ENCODE assay signal across 25 mouse cellular contexts in genomic region chr6:54084046-54084445, GRCm38 (mm10). TPM values are rescaled to one million over a fixed set of nuclear protein-coding genes. Genes with fewer than 3 reads are reported as not detected.
DNase-seq lines count a peak whose midpoint lies in the region; ATAC-seq and TF ChIP-seq lines count a peak whose summit lies in the region.
"Had no signal": no experiment of that assay in that cellular context is flagged by ENCODE, and none has a peak within 500 bp of the region (broad histone marks: within the 10 kb centered on the region; RNA-seq: fewer than 3 reads in every experiment).

No protein-coding gene starts in this region.

- WGBS in cerebellum, adult 2 months = 70% methylated on average over 6 of the region's 6 CpGs
- WGBS in heart, adult 2 months = 97% methylated on average over 6 of the region's 6 CpGs
- 80% methylated on average over 6 of the region's 6 CpGs for WGBS in heart, embryonic 11.5 days (ENCODE audit: insufficient replicate concordance)
- WGBS in embryonic facial prominence, embryonic 10.5 days = 74% methylated on average over 6 of the region's 6 CpGs

- no peak for TF ChIP-seq EP300 in heart, adult 2 months (IDR thresholded peaks at IDR 0.05; ENCODE audit: insufficient read depth, low read depth, low read length)

- H3K27me3 ChIP-seq in cerebellum, adult 2 months (ENCODE audit: control insufficient read depth, insufficient read depth, low read length) = no peaks in the 10 kb centered on the region
- no peaks in the 10 kb centered on the region for H3K27me3 ChIP-seq in heart, adult 2 months (ENCODE audit: control insufficient read depth, insufficient read depth, low read length)
- H3K27me3 ChIP-seq in heart, embryonic 11.5 days (ENCODE audit: control insufficient read depth, insufficient read depth, low read length) = no peaks in the 10 kb centered on the region
- no peaks in the 10 kb centered on the region for H3K27me3 ChIP-seq in embryonic facial prominence, embryonic 10.5 days (replicated peaks; ENCODE audit: low read depth, poor library complexity, severe bottlenecking)
- H3K27me3 ChIP-seq: embryonic facial prominence, embryonic 12.5 days; forebrain, embryonic 13.5 days; forebrain, embryonic 15.5 days had no signal

- no peak overlapping the region for H3K4me3 ChIP-seq in cerebellum, adult 2 months (replicated peaks; ENCODE audit: insufficient read depth, low read depth, low read length)
- H3K4me3 ChIP-seq in heart, adult 2 months = no peak overlapping the region
- H3K4me3 ChIP-seq in heart, embryonic 11.5 days (ENCODE audit: low read depth, low read length) = no peak overlapping the region
- H3K4me3 ChIP-seq in embryonic facial prominence, embryonic 10.5 days = no peak overlapping the region
- H3K4me3 ChIP-seq: embryonic facial prominence, embryonic 12.5 days; forebrain, embryonic 13.5 days; forebrain, embryonic 15.5 days had no signal

- no peaks in the 10 kb centered on the region; the same call in 1 of the 2 replicates for H3K36me3 ChIP-seq in heart, adult 2 months (ENCODE audit: control insufficient read depth, insufficient read depth, low read length)
- no peaks in the 10 kb centered on the region for H3K36me3 ChIP-seq in heart, embryonic 11.5 days (ENCODE audit: control insufficient read depth, insufficient read depth, low read length)
- no peaks in the 10 kb centered on the region for H3K36me3 ChIP-seq in embryonic facial prominence, embryonic 10.5 days (replicated peaks)
- H3K36me3 ChIP-seq: embryonic facial prominence, embryonic 12.5 days; forebrain, embryonic 15.5 days had no signal

- peaks cover 59% of the 10 kb centered on the region for H3K4me1 ChIP-seq in cerebellum, adult 2 months (ENCODE audit: control insufficient read depth, insufficient read depth, low read length)
- H3K4me1 ChIP-seq in heart, adult 2 months (ENCODE audit: control insufficient read depth, insufficient read depth, low read length) = peaks cover 16% of the 10 kb centered on the region
- H3K4me1 ChIP-seq in heart, embryonic 11.5 days (ENCODE audit: control insufficient read depth, insufficient read depth, low read length) = peaks cover 11% of the 10 kb centered on the region; the same call in 1 of the 2 replicates
- H3K4me1 ChIP-seq in embryonic facial prominence, embryonic 10.5 days = peaks cover 22% of the 10 kb centered on the region
- H3K4me1 ChIP-seq: forebrain, embryonic 13.5 days; forebrain, embryonic 15.5 days had no signal

- no peak for DNase-seq in cerebellum, adult 2 months
- DNase-seq in cerebellum, adult 11 months = no peak
- no peak for DNase-seq in heart, adult 2 months
- peak; percentile 53 for DNase-seq in ZHBTc4 (ENCODE audit: low read depth, low spot score)
- DNase-seq in embryonic facial prominence, embryonic 10.5 days (ENCODE audit: low spot score) = no peak
- no peak for DNase-seq in spleen, postnatal 10 days (ENCODE audit: low spot score in 2 of 2)
- DNase-seq in adrenal gland, adult 18-20 months (ENCODE audit: low spot score in 2 of 2) = no peak
- DNase-seq: adrenal gland, adult 8-10 months; adrenal gland, postnatal 14 days; adrenal gland, postnatal 36 days; B cell, adult 2 months; cerebellum, adult 11-12 months; cerebellum, adult 8-10 months; cerebellum, adult 9-11 months; cerebellum, postnatal 14 days; cerebellum, postnatal 36 days; embryo, embryonic 11 days; forebrain, postnatal 0 days had no signal

- no peak overlapping the region for H3K4me2 ChIP-seq in heart, embryonic 11.5 days
- H3K4me2 ChIP-seq: embryonic facial prominence, embryonic 12.5 days; forebrain, embryonic 13.5 days; forebrain, embryonic 15.5 days had no signal

- H3K79me2 ChIP-seq in heart, adult 2 months (replicated peaks; ENCODE audit: control insufficient read depth, insufficient read depth, low read length) = no peaks in the 10 kb centered on the region

- TF ChIP-seq CTCF in cerebellum, adult 2 months (IDR thresholded peaks at IDR 0.05; ENCODE audit: borderline replicate concordance, insufficient read depth, low read depth, low read length) = no peak
- no peak for TF ChIP-seq CTCF in heart, adult 2 months (IDR thresholded peaks at IDR 0.05)

- intact Hi-C loops in heart, adult 2 months (cut with DNase I) = loop anchor here (10.0 kb wide), 1 partner anchor 209 kb away; no protein-coding TSS in a partner anchor

- H3K27ac ChIP-seq in cerebellum, adult 2 months (ENCODE audit: insufficient read depth, low read length) = peak overlapping the region; percentile 75
- peak overlapping the region; percentile 4; the same call in 1 of the 2 replicates for H3K27ac ChIP-seq in heart, adult 2 months
- no peak overlapping the region for H3K27ac ChIP-seq in heart, embryonic 11.5 days (ENCODE audit: low read depth, low read length)
- H3K27ac ChIP-seq in embryonic facial prominence, embryonic 10.5 days (replicated peaks) = 0 out of 2 replicates have a peak overlapping the region, but pooled peaks have one; percentile 36
- H3K27ac ChIP-seq: embryonic facial prominence, embryonic 12.5 days; forebrain, embryonic 13.5 days; forebrain, embryonic 15.5 days had no signal

- TF ChIP-seq POLR2A in cerebellum, adult 2 months (IDR thresholded peaks at IDR 0.05; ENCODE audit: borderline replicate concordance, insufficient read depth, low read length) = no peak
- no peak for TF ChIP-seq POLR2A in heart, adult 2 months (IDR thresholded peaks at IDR 0.05; ENCODE audit: insufficient read depth, low read depth, low read length)

- ATAC-seq in heart, embryonic 11.5 days (replicated peaks; ENCODE audit: insufficient number of reproducible peaks, low FRiP score, low TSS enrichment) = no peak
- ATAC-seq: CD4-positive, CD25-positive, alpha-beta regulatory T cell, adult 4 months; forebrain, embryonic 13.5 days; forebrain, embryonic 15.5 days; forebrain, postnatal 0 days had no signal

- H3K9ac ChIP-seq in heart, adult 2 months (ENCODE audit: low read depth, low read length) = no peak overlapping the region
- H3K9ac ChIP-seq in heart, embryonic 11.5 days (ENCODE audit: low read depth, low read length) = no peak overlapping the region
- H3K9ac ChIP-seq: embryonic facial prominence, embryonic 12.5 days; forebrain, embryonic 13.5 days; forebrain, embryonic 15.5 days; forebrain, postnatal 0 days had no signal

- no peaks in the 10 kb centered on the region for H3K9me3 ChIP-seq in heart, embryonic 11.5 days (replicated peaks; ENCODE audit: control insufficient read depth, low read length)
- no peaks in the 10 kb centered on the region for H3K9me3 ChIP-seq in embryonic facial prominence, embryonic 10.5 days
- H3K9me3 ChIP-seq: embryonic facial prominence, embryonic 12.5 days; forebrain, embryonic 13.5 days; forebrain, embryonic 15.5 days had no signal

RNA-seq across cellular contexts. Expression of gene Chn2, which starts 44.7 kb away (rescaled TPM):
- 574 and 684 TPM in 2 replicates for polyA plus RNA-seq in cerebellum, adult 2 months (2012; rRNA removed)
- total RNA-seq in heart, adult 2 months (2021) = 1 to 10 TPM; 2.0 to 2.3 TPM
- polyA plus RNA-seq in heart, adult 2 months (2012; rRNA removed) = 2.3 and 3.4 TPM in 2 replicates
- polyA plus RNA-seq in heart, embryonic 11.5 days (2014; fragmentation: Nextera tagmentation; extraction: Ambion mirVana) = 5.9 and 6.2 TPM in 2 replicates
- 10.7 and 11.3 TPM in 2 replicates for polyA plus RNA-seq in embryonic facial prominence, embryonic 10.5 days (2016; fragmentation: Nextera tagmentation; extraction: Ambion mirVana)
- 10 to 100 TPM in 1 of 2 experiments, 1 to 10 TPM in 1; 7.7 to 12.5 TPM for total RNA-seq in adrenal gland, adult 18-20 months (2021)
- total RNA-seq: CH12.LX, MEL had no signal

Comparison
In these comparisons a context has a peak if more than half of its experiments do, and no peak if none do; other contexts are left out.
1. RNA of gene Chn2, which starts 44.7 kb away (polyA plus RNA-seq): 574 to 684 TPM in cerebellum, adult 2 months; 10.7 to 11.3 TPM in embryonic facial prominence, embryonic 10.5 days, 5.9 to 6.2 TPM in heart, embryonic 11.5 days and 2.3 to 3.4 TPM in heart, adult 2 months; every median in the first group is over 10 times any median in the second.